Mouse (Mus musculus) MEL (cell line): Measurements from ENCODE around the gene Mov10l1. TPM values are rescaled to one million over a fixed set of nuclear protein-coding genes. Genes with fewer than 3 reads are reported as not detected.

ENCODE experiments used
- DNase-seq: peaks from one replicate; pipeline ENCODE4 v3.0.0; 2011; ENCODE audit warnings: low read depth, low spot score
- H3K27ac ChIP-seq: 2 replicates; pipeline ENCODE4 v1.5.1; 2012; ENCODE audit warnings: low read depth, mild to moderate bottlenecking, control low read depth, low read length, moderate library complexity; ENCODE audit not compliant: control insufficient read depth
- H3K27me3 ChIP-seq, 2 experiments: fragments of 150-350 bp in 1 of 2; sonication (generic) in 1 of 2; 2 replicates each; pipeline ENCODE4 v1.6.1; 2012; ENCODE audit warnings: low read length in 2 of 2, mild to moderate bottlenecking in 2 of 2, improper control_type of control experiment in 1 of 2, moderate library complexity in 1 of 2; ENCODE audit not compliant: insufficient read depth in 2 of 2, control insufficient read depth in 1 of 2
- H3K36me3 ChIP-seq, 2 experiments: 2 replicates each; pipeline ENCODE4 v1.6.1; 2012 to 2014; ENCODE audit warnings: low read length in 2 of 2, improper control_type of control experiment in 1 of 2, inconsistent platforms in 1 of 2, mild to moderate bottlenecking in 1 of 2; ENCODE audit not compliant: insufficient read depth in 2 of 2, control insufficient read depth in 1 of 2
- H3K4me1 ChIP-seq, 2 experiments: fragments of 150-350 bp in 1 of 2; sonication (generic) in 1 of 2; 2 replicates each; pipeline ENCODE4 v1.6.1; 2012; ENCODE audit warnings: low read length in 2 of 2, improper control_type of control experiment in 1 of 2, mild to moderate bottlenecking in 1 of 2; ENCODE audit not compliant: insufficient read depth in 2 of 2, control insufficient read depth in 1 of 2
- H3K4me3 ChIP-seq, 2 experiments: fragments of 150-350 bp in 1 of 2; sonication (generic) in 1 of 2; 2 replicates each; pipeline ENCODE4 v1.5.1; 2012; ENCODE audit warnings: low read depth in 2 of 2, low read length in 2 of 2, mild to moderate bottlenecking in 2 of 2, moderate library complexity in 2 of 2, control low read depth in 1 of 2, improper control_type of control experiment in 1 of 2; ENCODE audit not compliant: control insufficient read depth in 1 of 2, insufficient read depth in 1 of 2
- H3K79me2 ChIP-seq: 2 replicates; pipeline ENCODE4 v1.6.1; 2012; ENCODE audit warnings: mild to moderate bottlenecking, low read length, moderate library complexity; ENCODE audit not compliant: control insufficient read depth, poor library complexity, insufficient read depth
- H3K9ac ChIP-seq: 2 replicates; pipeline ENCODE4 v1.6.1; 2012; ENCODE audit warnings: low read depth, mild to moderate bottlenecking, control low read depth, low read length, moderate library complexity; ENCODE audit not compliant: control insufficient read depth, poor library complexity, severe bottlenecking
- H3K9me3 ChIP-seq: fragments of 150-350 bp; sonication (generic); replicated peaks from 2 replicates; pipeline ENCODE4 v1.6.1; 2012; ENCODE audit warnings: mild to moderate bottlenecking, low read length, improper control_type of control experiment, moderate library complexity; ENCODE audit not compliant: insufficient read depth
- BHLHE40 ChIP-seq: IDR thresholded peaks from 2 replicates; pipeline ENCODE4 v1.6.1; 2012; ENCODE audit warnings: low read depth, mild to moderate bottlenecking, inconsistent platforms, low read length, improper control_type of control experiment, borderline replicate concordance
- CHD1 ChIP-seq: IDR thresholded peaks from 2 replicates; pipeline ENCODE4 v1.6.1; 2012; ENCODE audit warnings: low read depth, mild to moderate bottlenecking, inconsistent platforms, low read length, improper control_type of control experiment
- CTCF ChIP-seq, 3 experiments: IDR thresholded peaks in 2 of 3; conservative IDR thresholded peaks in 1 of 3; 2 replicates each; pipeline ENCODE4 v1.5.1; 2011 to 2012; ENCODE audit warnings: low read length in 3 of 3, low read depth in 2 of 3, mild to moderate bottlenecking in 2 of 3, improper control_type of control experiment in 1 of 3, inconsistent platforms in 1 of 3, mixed read lengths in 1 of 3, moderate library complexity in 1 of 3; ENCODE audit not compliant: control insufficient read depth in 1 of 3, insufficient read depth in 1 of 3, poor library complexity in 1 of 3, severe bottlenecking in 1 of 3
- E2F4 ChIP-seq: IDR thresholded peaks from 2 replicates; pipeline ENCODE4 v1.6.1; 2011; ENCODE audit warnings: low read depth, low read length, improper control_type of control experiment, borderline replicate concordance
- ELF1 ChIP-seq: IDR thresholded peaks from 2 replicates; pipeline ENCODE4 v1.6.1; 2014; ENCODE audit warnings: low read depth, mild to moderate bottlenecking, inconsistent platforms, low read length, improper control_type of control experiment, moderate library complexity
- EP300 ChIP-seq, 2 experiments: IDR thresholded peaks; 2 replicates each; pipeline ENCODE4 v1.6.1; 2011; ENCODE audit warnings: improper control_type of control experiment in 2 of 2, low read length in 2 of 2, low read depth in 1 of 2, mild to moderate bottlenecking in 1 of 2
- ETS1 ChIP-seq: IDR thresholded peaks from 2 replicates; pipeline ENCODE4 v1.6.1; 2012; ENCODE audit warnings: low read depth, mild to moderate bottlenecking, inconsistent platforms, low read length, improper control_type of control experiment, moderate library complexity
- GABPA ChIP-seq: IDR thresholded peaks from 2 replicates; pipeline ENCODE4 v1.6.1; 2012; ENCODE audit warnings: low read depth, mild to moderate bottlenecking, inconsistent platforms, low read length, improper control_type of control experiment, moderate library complexity
- JUND ChIP-seq: IDR thresholded peaks from 2 replicates; pipeline ENCODE4 v1.6.1; 2011; ENCODE audit warnings: low read depth, mild to moderate bottlenecking, improper control_type of control experiment, low read length
- MAFK ChIP-seq: IDR thresholded peaks from 2 replicates; pipeline ENCODE4 v1.6.1; 2011; ENCODE audit warnings: low read depth, mild to moderate bottlenecking, low read length, improper control_type of control experiment, borderline replicate concordance
- MAX ChIP-seq: IDR thresholded peaks from 2 replicates; pipeline ENCODE4 v1.6.1; 2011; ENCODE audit warnings: low read length, improper control_type of control experiment
- MYC ChIP-seq: IDR thresholded peaks from 2 replicates; pipeline ENCODE4 v1.6.1; 2011; ENCODE audit warnings: low read depth, mild to moderate bottlenecking, low read length, improper control_type of control experiment, moderate library complexity
- NELFE ChIP-seq: IDR thresholded peaks from 2 replicates; pipeline ENCODE4 v1.6.1; 2011; ENCODE audit warnings: low read depth, low read length, improper control_type of control experiment
- NRF1 ChIP-seq: IDR thresholded peaks from 2 replicates; pipeline ENCODE4 v1.6.1; 2014; ENCODE audit warnings: low read depth, mild to moderate bottlenecking, inconsistent platforms, low read length, improper control_type of control experiment, moderate library complexity; ENCODE audit not compliant: poor library complexity, insufficient read depth, severe bottlenecking
- POLR2AphosphoS5 ChIP-seq: IDR thresholded peaks from 2 replicates; pipeline ENCODE4 v1.6.1; 2012; ENCODE audit warnings: low read depth, borderline replicate concordance, mild to moderate bottlenecking, inconsistent platforms, low read length, moderate library complexity, mixed read lengths
- RAD21 ChIP-seq: IDR thresholded peaks from 2 replicates; pipeline ENCODE4 v1.6.1; 2011; ENCODE audit warnings: mild to moderate bottlenecking, low read depth, low read length, improper control_type of control experiment
- RCOR1 ChIP-seq: IDR thresholded peaks from 2 replicates; pipeline ENCODE4 v1.6.1; 2012; ENCODE audit warnings: low read depth, mild to moderate bottlenecking, inconsistent platforms, low read length, improper control_type of control experiment
- SIN3A ChIP-seq: IDR thresholded peaks from 2 replicates; pipeline ENCODE4 v1.6.1; 2012; ENCODE audit warnings: low read length, improper control_type of control experiment, inconsistent platforms
- SMC3 ChIP-seq: IDR thresholded peaks from 2 replicates; pipeline ENCODE4 v1.6.1; 2011; ENCODE audit warnings: low read depth, low read length, improper control_type of control experiment
- TAL1 ChIP-seq: IDR thresholded peaks from 2 replicates; pipeline ENCODE4 v1.6.1; 2012; ENCODE audit warnings: mild to moderate bottlenecking, inconsistent platforms, low read length, moderate library complexity, mixed read lengths
- TBP ChIP-seq: IDR thresholded peaks from 2 replicates; pipeline ENCODE4 v1.8.0; 2011; ENCODE audit warnings: low read depth, low read length, improper control_type of control experiment
- USF1 ChIP-seq: IDR thresholded peaks from 2 replicates; pipeline ENCODE4 v1.6.1; 2014; ENCODE audit warnings: low read depth, mild to moderate bottlenecking, inconsistent platforms, low read length, improper control_type of control experiment, moderate library complexity
- ZKSCAN1 ChIP-seq: IDR thresholded peaks from 2 replicates; pipeline ENCODE4 v1.6.1; 2012; ENCODE audit warnings: low read depth, mild to moderate bottlenecking, inconsistent platforms, low read length, improper control_type of control experiment, moderate library complexity
- polyA plus RNA-seq, 2 experiments: library from polyadenylated mRNA; stranded (reverse) in 1 of 2; unstranded in 1 of 2; fragments of >175 nt in 1 of 2; fragments of >200 nt in 1 of 2; gene quantifications; 2 replicates each; pipeline versions ENCODE4 v1.2.1 to v1.2.4; 2012; ENCODE audit warnings: low replicate concordance in 2 of 2, low read depth in 1 of 2; ENCODE audit not compliant: insufficient read length in 2 of 2, insufficient read depth in 1 of 2, missing spikeins in 1 of 2
- total RNA-seq: library from RNA; depleted of rRNA; stranded (reverse); fragments of 300-350 nt; gene quantifications from 2 replicates; pipeline ENCODE4 v1.2.3, GENCODE M21; 2012

The Mov10l1 gene
- total and polyA plus RNA-seq, 3 experiments: not detected

GRCm38 (mm10) chr15:88955342-88955741, 27.4 kb upstream of the Mov10l1 start:
- Histone ChIP-seq H3K36me3 (no peaks in the 10 kb centered on the region), H3K4me1 (no peaks in the 10 kb centered on the region), H3K79me2 (no peaks in the 10 kb centered on the region), H3K4me3 (no peak overlapping the region), H3K27me3 (peaks cover 11 to 18% of the 10 kb centered on the region in 2 experiments), H3K27ac (no peak overlapping the region), H3K9ac (no peak overlapping the region), H3K9me3 (no peaks in the 10 kb centered on the region)
- no peak for DNase-seq
- TF ChIP-seq POLR2AphosphoS5 (no peak), TBP (no peak), ZKSCAN1 (no peak)

DNA sequence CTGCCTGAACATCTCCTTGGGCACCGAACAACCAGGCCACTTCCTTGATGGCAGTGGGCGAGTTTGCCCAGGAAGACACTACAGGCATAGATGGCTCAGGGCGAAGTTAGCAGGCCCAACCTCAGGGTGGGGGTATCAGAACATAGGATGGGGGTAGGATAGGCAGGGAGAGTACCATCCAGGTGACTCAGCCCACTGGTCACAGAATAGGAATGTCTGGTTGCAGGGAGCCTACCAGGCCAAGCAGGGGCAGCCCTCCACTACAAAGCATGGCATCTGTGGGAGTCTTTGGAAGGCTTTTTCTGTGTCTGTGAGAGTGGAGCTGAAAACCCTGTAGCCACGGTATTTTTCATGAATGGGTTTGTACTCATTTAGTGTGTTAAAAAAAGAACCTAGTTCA, 25.2 kb upstream of the Mov10l1 start:
- H3K79me2 ChIP-seq: no peaks in the 10 kb centered on the region
- TF ChIP-seq E2F4 (no peak), SMC3 (no peak), EP300 (IDR thresholded peaks at IDR 0.05; ENCODE audit: low read depth in 1 of 2, low read length in 2 of 2) (no peak), CHD1 (no peak), TAL1 (no peak), CTCF (IDR thresholded peaks at IDR 0.05 in 2 of 3, conservative IDR thresholded peaks at IDR 0.05 in 1 of 3; ENCODE audit: control insufficient read depth in 1 of 3, insufficient read depth in 1 of 3, low read depth in 2 of 3, low read length in 3 of 3, poor library complexity in 1 of 3, severe bottlenecking in 1 of 3) (no peak), GABPA (no peak), NELFE (no peak), BHLHE40 (no peak), USF1 (no peak), JUND (no peak), POLR2AphosphoS5 (no peak), ETS1 (no peak)
- DNase-seq: no peak
- H3K4me3 ChIP-seq: no peak overlapping the region
- no peaks in the 10 kb centered on the region for H3K36me3 ChIP-seq
- no peaks in the 10 kb centered on the region for H3K9me3 ChIP-seq
- H3K27me3 ChIP-seq: peaks cover 11 to 17% of the 10 kb centered on the region in 2 experiments
- no peaks in the 10 kb centered on the region for H3K4me1 ChIP-seq
- H3K9ac ChIP-seq: no peak overlapping the region
- H3K27ac ChIP-seq: no peak overlapping the region

DNA sequence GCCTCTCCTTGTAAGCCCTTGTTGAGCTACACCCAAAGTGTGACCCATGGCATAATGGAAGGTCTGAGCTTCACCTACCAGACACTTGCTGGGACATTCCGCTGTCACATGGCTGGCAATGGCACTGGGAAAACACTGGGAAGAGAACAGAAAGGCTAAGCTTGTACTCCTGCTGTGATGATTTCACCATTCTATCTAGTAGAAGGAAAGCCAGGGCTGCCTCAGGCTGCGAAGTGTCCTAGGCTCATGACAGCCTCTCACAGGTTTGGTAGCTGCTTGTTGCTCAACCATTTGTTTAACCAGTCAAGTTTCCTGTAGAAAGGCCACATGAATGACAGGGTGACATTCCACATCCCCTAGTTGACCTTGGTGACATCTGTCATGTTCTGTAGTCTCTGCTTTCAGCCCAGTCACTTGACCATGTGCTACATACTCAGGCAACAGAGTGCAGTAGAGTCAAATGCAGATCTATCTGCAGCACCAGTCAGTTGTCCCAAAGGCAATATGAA, 18.6 kb upstream of the Mov10l1 start:
- H3K4me3 ChIP-seq: no peak overlapping the region
- H3K4me1 ChIP-seq: no peaks in the 10 kb centered on the region
- no peak overlapping the region for H3K27ac ChIP-seq
- H3K27me3 ChIP-seq: peaks cover 5 to 7% of the 10 kb centered on the region in 2 experiments
- H3K9me3 ChIP-seq: no peaks in the 10 kb centered on the region
- TF ChIP-seq MYC (no peak), RCOR1 (no peak), ZKSCAN1 (no peak), SIN3A (no peak), ELF1 (no peak), CHD1 (no peak), NRF1 (no peak), MAX (no peak), RAD21 (no peak), TBP (no peak), MAFK (no peak), POLR2AphosphoS5 (no peak)
- TF ChIP-seq, all 39 proteins: peak for 0
- Histone ChIP-seq H3K79me2 (no peaks in the 10 kb centered on the region), H3K36me3 (no peaks in the 10 kb centered on the region), H3K9ac (no peak overlapping the region)
- no peak for DNase-seq
